Mouse (Mus musculus) liver, embryonic 14.5 days (tissue): ENCODE measurements around the gene Pten. TPM values are rescaled to one million over a fixed set of nuclear protein-coding genes. Genes with fewer than 3 reads are reported as not detected.

Source experiments
- ATAC-seq: fragments of 200-750 bp; cut with Nextera tagmentation; 2 replicates; pipeline ENCODE4 v1.8.0; 2017; ENCODE audit warnings: moderate number of reproducible peaks, mild to moderate bottlenecking, moderate library complexity; ENCODE audit not compliant: insufficient read depth
- DNase-seq, 3 experiments: peaks; one replicate each; pipeline ENCODE4 v3.0.0-alpha.2; 2012 to 2013; ENCODE audit warnings: low read depth in 3 of 3, low spot score in 3 of 3
- H3K27ac ChIP-seq: fragments of 300-500 bp; sonication (generic); 2 replicates; pipeline ENCODE4 v1.5.1; 2014; ENCODE audit warnings: moderate library complexity, mild to moderate bottlenecking, control low read depth, inconsistent platforms
- H3K27me3 ChIP-seq: fragments of 300-500 bp; sonication (generic); 2 replicates; pipeline ENCODE4 v1.6.1; 2014; ENCODE audit warnings: mild to moderate bottlenecking, low read length, moderate library complexity; ENCODE audit not compliant: control insufficient read depth, insufficient read depth
- H3K36me3 ChIP-seq: fragments of 300-500 bp; sonication (generic); replicated peaks from 2 replicates; pipeline ENCODE4 v1.6.1; 2014; ENCODE audit warnings: low read depth; ENCODE audit not compliant: control insufficient read depth, insufficient read depth
- H3K4me1 ChIP-seq, 2 experiments: fragments of 200-500 bp in 1 of 2; fragments of 300-500 bp in 1 of 2; sonication (generic) in 1 of 2; replicated peaks; 2 replicates each; pipeline ENCODE4 v1.6.1; 2012 to 2014; ENCODE audit warnings: antibody characterized with exemption in 1 of 2, inconsistent platforms in 1 of 2, low read length in 1 of 2; ENCODE audit not compliant: control insufficient read depth in 2 of 2, insufficient read depth in 2 of 2
- H3K4me2 ChIP-seq: fragments of 300-500 bp; sonication (generic); 2 replicates; pipeline ENCODE4 v1.6.1; 2014; ENCODE audit warnings: low read depth, mild to moderate bottlenecking, control low read depth, moderate library complexity
- H3K4me3 ChIP-seq, 2 experiments: fragments of 200-500 bp in 1 of 2; fragments of 300-500 bp in 1 of 2; sonication (generic) in 1 of 2; 2 replicates each; pipeline ENCODE4 v1.5.1; 2012 to 2014; ENCODE audit warnings: low read depth in 2 of 2, low read length in 2 of 2, mild to moderate bottlenecking in 2 of 2, control low read depth in 1 of 2, inconsistent platforms in 1 of 2, moderate library complexity in 1 of 2; ENCODE audit not compliant: insufficient read depth in 1 of 2
- H3K9ac ChIP-seq: fragments of 300-500 bp; sonication (generic); replicated peaks from 2 replicates; pipeline ENCODE4 v1.6.1; 2014; ENCODE audit warnings: mild to moderate bottlenecking, control low read depth, moderate library complexity
- H3K9me3 ChIP-seq: fragments of 300-500 bp; sonication (generic); 2 replicates; pipeline ENCODE4 v1.6.1; 2016; ENCODE audit warnings: low read length, mixed read lengths; ENCODE audit not compliant: control insufficient read depth
- CTCF ChIP-seq: IDR thresholded peaks from 2 replicates; pipeline ENCODE4 v1.5.1; 2016; ENCODE audit warnings: antibody characterized with exemption, low read depth, control low read depth
- EP300 ChIP-seq: IDR thresholded peaks from 2 replicates; pipeline ENCODE4 v1.6.1; 2016; ENCODE audit warnings: antibody characterized with exemption, low read depth
- WGBS: fragments of 180-500 bp; shearing (Covaris S2); extraction: QIAGEN DNeasy Blood & Tissue Kit; methylation state at CpG from one replicate; pipeline ENCODE4 v1.1.7; 2014; ENCODE audit not compliant: insufficient replicate concordance; 5-methylcytosine and 5-hydroxymethylcytosine counted together
- polyA plus RNA-seq, 2 experiments: library from polyadenylated mRNA; depleted of rRNA in 1 of 2; stranded (reverse) in 1 of 2; unstranded in 1 of 2; fragments of >200 nt; fragmentation: Nextera tagmentation in 1 of 2; extraction: Ambion mirVana in 1 of 2; gene quantifications; 2 replicates each; pipeline versions ENCODE4 v1.2.1 to v1.2.3; 2012 to 2014

The Pten gene
- polyA plus RNA-seq, 2 experiments: 3.5 to 4.3 TPM

DNA sequence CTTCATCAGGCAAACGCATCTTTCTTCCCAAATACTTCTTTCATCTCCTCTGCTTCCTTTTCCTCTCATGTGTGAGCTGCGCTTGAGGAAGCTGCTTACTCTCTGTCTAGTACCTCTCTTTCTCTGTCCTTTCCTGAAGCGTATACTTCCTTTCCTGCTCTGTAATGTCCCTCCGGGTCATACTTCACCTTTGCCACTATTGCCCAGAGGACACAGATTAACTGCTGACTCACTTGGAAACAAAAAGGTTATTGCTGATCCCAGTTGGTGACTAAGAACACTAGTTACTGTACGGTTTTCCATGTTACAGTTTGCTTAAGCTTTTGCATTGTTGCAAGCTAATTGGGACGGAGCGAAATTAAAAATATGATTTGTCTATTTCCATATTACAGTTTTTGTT lies 19.5 kb upstream of the Pten start:
- 60% methylated on average over 7 of the region's 7 CpGs for WGBS
- ATAC-seq (no peak), DNase-seq (no peak)
- TF ChIP-seq CTCF (no peak), EP300 (no peak)
- H3K4me2 ChIP-seq: no peak overlapping the region
- no peak overlapping the region for H3K4me3 ChIP-seq
- no peaks in the 10 kb centered on the region for H3K9me3 ChIP-seq
- no peaks in the 10 kb centered on the region for H3K36me3 ChIP-seq
- H3K4me1 ChIP-seq: no peaks in the 10 kb centered on the region
- H3K27ac ChIP-seq: no peak overlapping the region
- H3K27me3 ChIP-seq: no peaks in the 10 kb centered on the region
- H3K9ac ChIP-seq: no peak overlapping the region

DNA sequence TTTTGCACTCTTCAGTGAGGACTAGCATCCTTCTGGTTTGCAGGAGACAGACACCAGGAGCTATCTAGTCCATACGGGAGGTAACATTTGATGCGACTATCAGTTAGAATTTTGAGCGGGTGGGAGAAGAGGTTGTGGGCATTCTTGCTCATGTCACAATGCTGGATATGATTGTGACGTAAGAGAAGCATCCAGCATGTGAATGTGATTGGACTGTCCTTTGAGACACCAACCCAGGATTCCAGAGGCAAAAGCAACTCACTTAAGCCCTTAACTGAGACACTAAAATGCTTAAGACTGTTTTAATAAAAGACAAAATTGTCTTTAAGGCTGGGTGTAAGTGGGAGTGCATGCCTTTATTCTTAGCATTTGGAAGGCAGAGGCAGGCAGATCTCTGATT lies 17.6 kb upstream of the Pten start, which contains the start of gene Atad1:
Gene Atad1 (minus strand): TSS at position 101 of the 400 bp plus-strand sequence.
- H3K36me3 ChIP-seq: no peaks in the 10 kb centered on the region
- H3K27me3 ChIP-seq: no peaks in the 10 kb centered on the region
- no peak for TF ChIP-seq CTCF
- TF ChIP-seq EP300: no peak
- WGBS: 72% methylated on average over 4 of the region's 4 CpGs
- H3K9me3 ChIP-seq: no peaks in the 10 kb centered on the region
- ATAC-seq: no peak
- no peak within 1 kb of the TSS for H3K4me2 ChIP-seq
- H3K4me1 ChIP-seq: no peaks in the 10 kb centered on the region
- no peak within 1 kb of the TSS for H3K27ac ChIP-seq
- no peak within 1 kb of the TSS for H3K4me3 ChIP-seq
- H3K9ac ChIP-seq: no peak within 1 kb of the TSS
- DNase-seq: no peak

GRCm38 (mm10) chr19:32740641-32741345 lies 16.5 kb upstream of the Pten start:
- WGBS: 41% methylated on average over 4 of the region's 4 CpGs
- H3K27ac ChIP-seq: no peak overlapping the region
- H3K4me2 ChIP-seq: no peak overlapping the region
- no peaks in the 10 kb centered on the region for H3K4me1 ChIP-seq
- TF ChIP-seq EP300 (no peak), CTCF (no peak)
- no peaks in the 10 kb centered on the region for H3K27me3 ChIP-seq
- ATAC-seq (no peak), DNase-seq (no peak)
- no peak overlapping the region for H3K4me3 ChIP-seq
- no peaks in the 10 kb centered on the region for H3K36me3 ChIP-seq
- no peak overlapping the region for H3K9ac ChIP-seq
- H3K9me3 ChIP-seq: no peaks in the 10 kb centered on the region

GRCm38 (mm10) chr19:32749425-32749824 lies 7.9 kb upstream of the Pten start:
- ATAC-seq (no peak), DNase-seq (no peak)
- WGBS: 32% methylated on average over 6 of the region's 6 CpGs
- H3K4me3 ChIP-seq: no peak overlapping the region
- no peaks in the 10 kb centered on the region for H3K4me1 ChIP-seq
- no peaks in the 10 kb centered on the region for H3K27me3 ChIP-seq
- H3K9me3 ChIP-seq: no peaks in the 10 kb centered on the region
- no peak overlapping the region for H3K27ac ChIP-seq
- H3K36me3 ChIP-seq: no peaks in the 10 kb centered on the region
- no peak overlapping the region for H3K9ac ChIP-seq
- TF ChIP-seq CTCF (peak; percentile 36; the same call in 1 of the 2 replicates), EP300 (no peak)
- no peak overlapping the region for H3K4me2 ChIP-seq

DNA sequence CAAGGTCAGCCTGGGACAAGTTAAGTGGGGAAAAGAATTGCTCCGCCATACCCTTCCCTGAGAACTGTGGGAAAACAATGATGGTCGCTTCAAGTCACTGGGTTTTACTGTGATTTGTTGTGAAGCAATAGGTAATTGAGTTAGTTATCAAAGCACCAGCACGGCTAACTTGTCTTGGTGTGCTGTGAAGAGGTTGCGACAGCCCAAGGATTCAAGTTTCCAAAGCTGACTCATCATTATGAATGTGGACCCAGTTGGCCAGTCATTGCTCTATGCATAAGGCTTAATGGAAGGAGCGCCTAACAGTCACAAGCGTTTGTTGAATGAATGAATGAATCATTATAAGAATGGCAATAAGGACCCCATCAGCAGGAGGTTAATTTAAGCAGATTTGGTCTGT lies 4.9 kb upstream of the Pten start:
- Histone ChIP-seq H3K4me2 (no peak overlapping the region), H3K27me3 (no peaks in the 10 kb centered on the region; the same call in 1 of the 2 replicates), H3K27ac (no peak overlapping the region), H3K36me3 (no peaks in the 10 kb centered on the region), H3K4me3 (no peak overlapping the region), H3K9ac (no peak overlapping the region), H3K4me1 (peaks cover 0 to 5% of the 10 kb centered on the region in 2 experiments; a peak in 2 of 4 replicates), H3K9me3 (no peaks in the 10 kb centered on the region)
- no peak for TF ChIP-seq EP300
- TF ChIP-seq CTCF: no peak
- no peak for DNase-seq
- no peak for ATAC-seq
- 75% methylated on average over 6 of the region's 6 CpGs for WGBS
